Mouse (Mus musculus) testis, adult 2 months (tissue): Measurements from ENCODE around the gene Ptpa.

Source experiments
- CTCF ChIP-seq: fragments of 200-500 bp; IDR thresholded peaks from 2 replicates; pipeline ENCODE4 v1.5.1; 2012; ENCODE audit warnings: low read depth, mild to moderate bottlenecking, inconsistent platforms, low read length, moderate library complexity; ENCODE audit not compliant: control insufficient read depth, insufficient read depth, insufficient replicate concordance
- POLR2A ChIP-seq: fragments of 200-500 bp; IDR thresholded peaks from 2 replicates; pipeline ENCODE4 v1.6.1; 2012; ENCODE audit warnings: low read depth, mild to moderate bottlenecking, inconsistent platforms, low read length, moderate library complexity; ENCODE audit not compliant: control insufficient read depth

DNA sequence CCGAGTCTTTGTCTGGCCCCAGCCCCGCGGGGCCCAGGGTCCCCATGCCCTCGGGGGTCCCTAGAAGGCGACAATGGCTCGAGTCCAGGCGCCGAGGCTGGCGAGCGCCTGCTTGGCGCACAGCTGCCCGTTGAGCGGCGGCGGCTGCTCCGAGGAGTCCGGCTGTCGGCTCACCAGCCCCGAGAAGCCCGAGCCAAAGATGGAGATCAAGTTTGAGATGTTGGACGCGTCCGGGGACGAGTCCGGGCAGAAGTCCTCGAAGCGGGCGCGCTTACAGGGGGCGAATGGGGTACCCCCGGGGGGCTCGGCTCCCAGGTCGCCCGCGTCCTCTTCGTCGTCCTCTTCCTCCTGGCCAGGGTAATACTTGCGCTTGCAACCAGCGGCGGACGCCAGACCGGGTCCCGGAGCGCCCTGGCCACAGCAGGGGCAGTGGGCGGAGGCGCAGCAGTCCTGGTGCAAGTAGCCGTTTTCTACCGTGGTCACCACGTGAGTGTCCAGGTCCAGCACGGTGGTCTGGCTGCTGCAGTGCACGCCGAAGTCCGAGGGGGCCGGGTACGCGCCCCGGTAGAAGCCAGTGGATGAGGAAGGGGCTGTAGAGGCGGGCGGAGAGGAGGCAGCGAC lies 57.0 kb downstream of the Ptpa start:
- TF ChIP-seq CTCF (no peak), POLR2A (no peak)
